Mouse (Mus musculus) hindbrain, postnatal 0 days (tissue): ENCODE data around the gene Cd81. TPM values are rescaled to one million over a fixed set of nuclear protein-coding genes. Genes with fewer than 3 reads are reported as not detected.

Experiments
- ATAC-seq: fragments of 200-750 bp; cut with Nextera tagmentation; 2 replicates; pipeline ENCODE4 v1.8.0; 2017; ENCODE audit warnings: mild to moderate bottlenecking, moderate TSS enrichment, moderate library complexity
- DNase-seq: peaks from one replicate; pipeline ENCODE4 v3.0.0-alpha.2; 2015; ENCODE audit warnings: low spot score
- H3K27ac ChIP-seq: fragments of 300-500 bp; sonication (generic); 2 replicates; pipeline ENCODE4 v1.5.1; 2014; ENCODE audit warnings: mild to moderate bottlenecking
- H3K27me3 ChIP-seq: fragments of 300-500 bp; sonication (generic); 2 replicates; pipeline ENCODE4 v1.6.1; 2014; ENCODE audit warnings: low read length, mixed read lengths; ENCODE audit not compliant: insufficient read depth
- H3K36me3 ChIP-seq: fragments of 300-500 bp; sonication (generic); 2 replicates; pipeline ENCODE4 v1.6.1; 2014; ENCODE audit warnings: low read length, mixed read lengths; ENCODE audit not compliant: insufficient read depth
- H3K4me1 ChIP-seq: fragments of 300-500 bp; sonication (generic); 2 replicates; pipeline ENCODE4 v1.6.1; 2014; ENCODE audit warnings: antibody characterized with exemption, low read length, mixed read lengths; ENCODE audit not compliant: insufficient read depth
- H3K4me2 ChIP-seq: fragments of 300-500 bp; sonication (generic); 2 replicates; pipeline ENCODE4 v1.6.1; 2014; ENCODE audit warnings: low read depth, mild to moderate bottlenecking, low read length, moderate library complexity, mixed read lengths
- H3K4me3 ChIP-seq: fragments of 300-500 bp; sonication (generic); 2 replicates; pipeline ENCODE4 v1.5.1; 2014; ENCODE audit warnings: low read length
- H3K9ac ChIP-seq: fragments of 300-500 bp; sonication (generic); replicated peaks from 2 replicates; pipeline ENCODE4 v1.6.1; 2014; ENCODE audit warnings: mild to moderate bottlenecking, low read length, moderate library complexity, mixed read lengths
- H3K9me3 ChIP-seq: fragments of 300-500 bp; sonication (generic); 2 replicates; pipeline ENCODE4 v1.6.1; 2016; ENCODE audit warnings: low read length, mixed read lengths
- CTCF ChIP-seq: IDR thresholded peaks from 2 replicates; pipeline ENCODE4 v1.5.1; 2016; ENCODE audit warnings: antibody characterized with exemption, control low read depth, low read depth
- WGBS: fragments of 180-500 bp; shearing (Covaris S2); extraction: QIAGEN DNeasy Blood & Tissue Kit; methylation state at CpG from one replicate; pipeline ENCODE4 v1.1.7; 2014; 5-methylcytosine and 5-hydroxymethylcytosine counted together
- polyA plus RNA-seq: library from polyadenylated mRNA; unstranded; fragments of >200 nt; fragmentation: Nextera tagmentation; extraction: Ambion mirVana; gene quantifications from 2 replicates; pipeline ENCODE4 v1.2.1, GENCODE M21; 2015
- total RNA-seq: library from RNA; depleted of rRNA; stranded (reverse); fragments of >200 nt; gene quantifications from 2 replicates; pipeline ENCODE4 v1.2.3, GENCODE M21; 2014; rRNA removed

Cd81 gene
- total and polyA plus RNA-seq, 2 experiments from 2014 or later, result 708 to 758 TPM

DNA sequence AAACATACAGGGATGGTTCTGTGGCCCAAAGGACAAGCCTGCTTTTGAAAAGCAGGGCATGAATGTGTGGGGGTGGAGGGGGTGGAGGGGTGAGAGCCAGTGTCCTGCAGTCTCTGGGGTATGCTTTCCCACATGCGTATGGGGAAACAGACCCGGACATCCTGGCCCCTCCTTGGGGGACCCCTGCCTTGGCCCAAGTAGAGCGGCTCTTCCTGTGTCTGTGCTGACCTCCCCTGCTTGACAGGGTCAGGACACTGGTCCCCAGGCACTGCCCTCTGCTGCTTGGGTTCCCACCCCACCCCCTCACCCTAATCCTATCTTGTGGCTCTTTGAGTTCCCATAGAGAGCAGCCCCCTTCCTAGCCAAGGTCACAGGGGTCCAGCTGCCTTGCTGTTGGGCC is 57.2 kb downstream of the Cd81 start:
- no peak overlapping the region for H3K4me2 ChIP-seq
- no peak overlapping the region for H3K4me3 ChIP-seq
- H3K4me1 ChIP-seq, result no peaks in the 10 kb centered on the region
- ATAC-seq (no peak), DNase-seq (no peak)
- 61% methylated on average over 3 of the region's 3 CpGs for WGBS
- H3K27ac ChIP-seq, result no peak overlapping the region
- peaks cover 34% of the 10 kb centered on the region for H3K27me3 ChIP-seq
- H3K36me3 ChIP-seq, result no peaks in the 10 kb centered on the region
- H3K9ac ChIP-seq, result no peak overlapping the region
- no peaks in the 10 kb centered on the region for H3K9me3 ChIP-seq
- no peak for TF ChIP-seq CTCF

DNA sequence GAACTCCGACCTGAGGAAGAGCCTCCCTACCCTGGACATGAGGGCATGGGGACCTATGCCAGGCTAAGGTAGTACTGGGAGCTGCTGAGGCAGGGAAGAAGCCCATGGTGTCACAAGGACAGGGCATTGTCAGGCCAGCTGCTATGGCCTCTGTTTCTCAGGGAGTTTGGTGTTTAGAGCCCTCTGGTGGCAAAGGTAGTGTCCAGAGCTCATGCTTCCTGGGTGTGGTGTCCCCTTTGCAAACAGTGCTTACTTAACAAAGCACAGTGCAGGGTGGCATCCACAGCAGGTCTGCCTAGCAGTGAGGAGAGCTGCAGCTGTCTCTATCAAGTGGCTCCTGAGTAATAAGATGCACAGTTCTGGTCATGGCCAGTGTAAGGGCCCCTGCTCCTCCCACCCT is 58.3 kb downstream of the Cd81 start:
- no peak overlapping the region for H3K4me3 ChIP-seq
- no peaks in the 10 kb centered on the region for H3K9me3 ChIP-seq
- no peak overlapping the region for H3K9ac ChIP-seq
- no peaks in the 10 kb centered on the region for H3K36me3 ChIP-seq
- no peaks in the 10 kb centered on the region for H3K4me1 ChIP-seq
- 63% methylated on average over 1 of the region's 1 CpGs for WGBS
- no peak for DNase-seq
- no peak for TF ChIP-seq CTCF
- no peak for ATAC-seq
- H3K27ac ChIP-seq, result no peak overlapping the region
- H3K4me2 ChIP-seq, result no peak overlapping the region
- peaks cover 29% of the 10 kb centered on the region for H3K27me3 ChIP-seq

DNA sequence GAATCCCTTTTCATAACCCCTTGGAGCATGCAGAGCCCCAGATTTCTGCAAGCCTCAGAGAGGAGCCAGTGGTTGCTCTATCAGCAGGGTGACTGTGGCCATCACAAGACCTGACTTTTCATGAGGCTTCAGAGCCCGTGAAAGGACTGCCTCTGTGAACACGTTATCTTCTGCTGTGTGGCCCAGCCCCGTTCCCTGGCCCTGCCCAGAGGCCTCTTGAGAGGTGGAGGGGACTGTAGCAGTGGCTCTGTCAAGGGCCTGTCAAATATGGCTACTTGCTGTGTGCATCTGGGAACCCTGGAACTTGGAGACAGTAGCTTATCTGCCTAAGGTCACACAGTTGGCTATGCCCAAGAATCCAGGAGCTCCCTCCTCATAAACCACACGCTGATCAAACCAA is 59.2 kb downstream of the Cd81 start:
- no peaks in the 10 kb centered on the region for H3K9me3 ChIP-seq
- no peak overlapping the region for H3K9ac ChIP-seq
- H3K27me3 ChIP-seq, result peaks cover 22% of the 10 kb centered on the region
- H3K4me1 ChIP-seq, result no peaks in the 10 kb centered on the region
- no peak overlapping the region for H3K4me3 ChIP-seq
- no peak overlapping the region for H3K27ac ChIP-seq
- ATAC-seq (no peak), DNase-seq (no peak)
- no peak overlapping the region for H3K4me2 ChIP-seq
- 58% methylated on average over 4 of the region's 4 CpGs for WGBS
- no peaks in the 10 kb centered on the region for H3K36me3 ChIP-seq
- no peak for TF ChIP-seq CTCF

DNA sequence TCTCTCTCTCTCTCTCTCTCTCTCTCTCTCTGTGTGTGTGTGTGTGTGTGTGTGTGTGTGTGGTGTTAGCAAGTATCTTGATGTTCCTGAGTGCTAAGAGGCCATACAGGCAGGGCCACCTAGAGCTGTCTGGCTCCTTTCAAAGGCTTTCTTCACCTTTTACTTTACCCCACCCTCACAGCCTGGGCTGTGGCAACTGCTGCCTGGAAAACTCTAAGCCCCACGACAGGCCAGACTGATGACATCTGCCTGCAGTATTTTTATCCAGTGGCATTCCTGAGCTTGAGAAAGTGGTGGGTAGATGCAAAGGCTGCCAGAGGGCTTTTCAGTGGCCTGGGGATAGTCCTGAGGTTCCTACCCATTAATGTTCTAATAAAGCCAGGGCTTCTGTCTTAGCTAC is 59.9 kb downstream of the Cd81 start:
- Histone ChIP-seq H3K4me3 (no peak overlapping the region), H3K27ac (no peak overlapping the region), H3K9ac (no peak overlapping the region), H3K27me3 (peaks cover 15% of the 10 kb centered on the region), H3K36me3 (no peaks in the 10 kb centered on the region), H3K4me1 (no peaks in the 10 kb centered on the region), H3K9me3 (no peaks in the 10 kb centered on the region), H3K4me2 (no peak overlapping the region)
- ATAC-seq, result no peak
- 31% methylated on average over 1 of the region's 1 CpGs for WGBS
- TF ChIP-seq CTCF, result no peak
- no peak for DNase-seq

DNA sequence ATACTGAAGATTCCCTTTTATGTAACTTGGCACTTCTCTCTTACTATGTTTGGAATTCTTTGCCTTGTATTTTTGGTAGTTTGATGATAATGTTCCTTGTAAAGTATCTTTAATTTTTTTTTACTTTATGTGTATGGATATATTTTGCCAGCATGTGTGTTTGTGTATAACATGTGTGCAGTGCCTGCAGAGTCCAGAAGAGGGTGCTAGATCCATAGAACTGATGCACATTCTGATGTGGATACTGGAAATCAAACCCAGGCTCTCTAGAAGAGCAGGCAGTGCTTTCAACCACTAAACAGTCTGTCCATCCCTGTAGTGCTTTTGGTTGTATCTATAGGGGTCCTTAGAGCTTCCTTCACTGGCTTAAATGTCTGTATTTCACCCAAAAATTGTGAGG is 62.2 kb downstream of the Cd81 start:
- Histone ChIP-seq H3K4me3 (no peak overlapping the region), H3K9ac (no peak overlapping the region), H3K27me3 (no peaks in the 10 kb centered on the region), H3K4me1 (no peaks in the 10 kb centered on the region), H3K9me3 (no peaks in the 10 kb centered on the region), H3K36me3 (no peaks in the 10 kb centered on the region), H3K4me2 (no peak overlapping the region), H3K27ac (no peak overlapping the region)
- DNase-seq, result no peak
- no peak for ATAC-seq
- TF ChIP-seq CTCF, result no peak

DNA sequence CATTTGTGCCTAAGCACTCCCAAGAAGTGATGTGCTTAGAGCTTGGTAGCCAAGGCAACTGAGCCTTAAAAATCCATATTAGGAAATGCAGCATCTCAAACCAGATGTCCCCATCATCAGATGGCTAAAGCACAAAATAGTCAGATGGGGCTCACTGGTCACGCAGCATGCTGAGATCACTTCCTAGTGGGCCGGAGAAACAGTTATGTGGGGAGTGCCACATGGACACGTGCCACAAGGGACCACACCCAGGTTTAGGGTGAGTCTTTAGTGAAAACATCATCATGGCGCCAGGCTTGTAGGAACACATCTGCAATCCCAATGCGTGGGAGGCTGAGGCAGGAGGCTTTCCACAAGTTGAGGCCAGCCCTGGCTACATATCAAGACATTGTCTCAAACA is 64.0 kb downstream of the Cd81 start:
- ATAC-seq, result no peak
- H3K9ac ChIP-seq, result no peak overlapping the region
- WGBS, result 82% methylated on average over 5 of the region's 5 CpGs
- no peak overlapping the region for H3K27ac ChIP-seq
- no peak overlapping the region for H3K4me2 ChIP-seq
- H3K36me3 ChIP-seq, result no peaks in the 10 kb centered on the region
- no peaks in the 10 kb centered on the region for H3K9me3 ChIP-seq
- H3K4me1 ChIP-seq, result no peaks in the 10 kb centered on the region
- TF ChIP-seq CTCF, result no peak
- H3K4me3 ChIP-seq, result no peak overlapping the region
- DNase-seq, result no peak
- H3K27me3 ChIP-seq, result no peaks in the 10 kb centered on the region

Other genes with a start within 250 kb of the Cd81 start
- 12.0 and 13.9 TPM in 2 replicates for gene Th, start 121.6 kb upstream of the Cd81 start, total RNA-seq
- gene Th, start 121.6 kb upstream of the Cd81 start, polyA plus RNA-seq, result 11.8 and 13.3 TPM in 2 replicates
- gene Ascl2, start 83.5 kb upstream of the Cd81 start, total RNA-seq, result 2.9 TPM in 1 of 2 replicates, not detected in the other
- gene Ascl2, start 83.5 kb upstream of the Cd81 start, polyA plus RNA-seq, result 0.69 and 1.1 TPM in 2 replicates
- gene Tspan32, start 47.7 kb upstream of the Cd81 start, total RNA-seq, result 0.16 and 0.29 TPM in 2 replicates
- gene Tspan32, start 47.7 kb upstream of the Cd81 start, polyA plus RNA-seq, result 0.40 and 0.71 TPM in 2 replicates
- 106 and 118 TPM in 2 replicates for gene Tssc4, start 16.5 kb downstream of the Cd81 start, total RNA-seq
- 101 and 102 TPM in 2 replicates for gene Tssc4, start 16.5 kb downstream of the Cd81 start, polyA plus RNA-seq
- 2.1 and 3.0 TPM in 2 replicates for gene Trpm5, start 41.9 kb downstream of the Cd81 start, total RNA-seq
- gene Trpm5, start 41.9 kb downstream of the Cd81 start, polyA plus RNA-seq, result 2.0 and 2.6 TPM in 2 replicates
- 1.2 and 1.9 TPM in 2 replicates for gene Kcnq1, start 53.6 kb downstream of the Cd81 start, total RNA-seq
- gene Kcnq1, start 53.6 kb downstream of the Cd81 start, polyA plus RNA-seq, result 1.1 and 1.4 TPM in 2 replicates